Mouse (Mus musculus) hindbrain, embryonic 16.5 days (tissue): ENCODE data around the gene Srp68. TPM values are rescaled to one million over a fixed set of nuclear protein-coding genes. Genes with fewer than 3 reads are reported as not detected.
A peak's percentile ranks its signal among the peaks of the same experiment; 100 is the strongest.

Source experiments
- ATAC-seq: fragments of 200-750 bp; cut with Nextera tagmentation; 2 replicates; pipeline ENCODE4 v1.8.0; 2017; ENCODE audit warnings: moderate TSS enrichment, moderate library complexity
- H3K27ac ChIP-seq: fragments of 300-500 bp; sonication (generic); 2 replicates; pipeline ENCODE4 v1.5.1; 2014; ENCODE audit warnings: low read depth, mild to moderate bottlenecking, control low read depth, low read length, moderate library complexity
- H3K27me3 ChIP-seq: fragments of 300-500 bp; sonication (generic); replicated peaks from 2 replicates; pipeline ENCODE4 v1.6.1; 2014; ENCODE audit warnings: low read length; ENCODE audit not compliant: control insufficient read depth, insufficient read depth
- H3K36me3 ChIP-seq: fragments of 300-500 bp; sonication (generic); 2 replicates; pipeline ENCODE4 v1.6.1; 2014; ENCODE audit warnings: mild to moderate bottlenecking, low read length, moderate library complexity, mixed read lengths; ENCODE audit not compliant: control insufficient read depth, insufficient read depth
- H3K4me1 ChIP-seq: fragments of 300-500 bp; sonication (generic); 2 replicates; pipeline ENCODE4 v1.6.1; 2014; ENCODE audit warnings: low read depth, low read length; ENCODE audit not compliant: control insufficient read depth, insufficient read depth
- H3K4me2 ChIP-seq: fragments of 300-500 bp; sonication (generic); 2 replicates; pipeline ENCODE4 v1.6.1; 2014; ENCODE audit warnings: mild to moderate bottlenecking, low read length, control low read depth, moderate library complexity
- H3K4me3 ChIP-seq: fragments of 300-500 bp; sonication (generic); 2 replicates; pipeline ENCODE4 v1.5.1; 2014; ENCODE audit warnings: mild to moderate bottlenecking, low read length, control low read depth, moderate library complexity
- H3K9ac ChIP-seq: fragments of 300-500 bp; sonication (generic); 2 replicates; pipeline ENCODE4 v1.6.1; 2014; ENCODE audit warnings: low read depth, mild to moderate bottlenecking, control low read depth, low read length, moderate library complexity
- H3K9me3 ChIP-seq: fragments of 300-500 bp; sonication (generic); 2 replicates; pipeline ENCODE4 v1.6.1; 2014; ENCODE audit warnings: mild to moderate bottlenecking, low read length, moderate library complexity; ENCODE audit not compliant: control insufficient read depth
- WGBS: fragments of 180-500 bp; shearing (Covaris S2); extraction: QIAGEN DNeasy Blood & Tissue Kit; methylation state at CpG from one replicate; pipeline ENCODE4 v1.1.7; 2014; 5-methylcytosine and 5-hydroxymethylcytosine counted together
- polyA plus RNA-seq: library from polyadenylated mRNA; unstranded; fragments of >200 nt; fragmentation: Nextera tagmentation; extraction: Ambion mirVana; gene quantifications from 2 replicates; pipeline ENCODE4 v1.2.1, GENCODE M21; 2015

Srp68 gene
- polyA plus RNA-seq, 1 experiment from 2014 or later, result 61.8 TPM

- peak; percentile 55 for ATAC-seq
- H3K36me3 ChIP-seq, result peaks cover 4% of the 10 kb centered on the region
- H3K9me3 ChIP-seq, result no peaks in the 10 kb centered on the region
- H3K4me2 ChIP-seq, result peak overlapping the region; percentile 89
- H3K4me3 ChIP-seq, result peak overlapping the region; percentile 95
- H3K9ac ChIP-seq, result peak overlapping the region; percentile 93
- H3K4me1 ChIP-seq, result peaks cover 18% of the 10 kb centered on the region
- no peaks in the 10 kb centered on the region for H3K27me3 ChIP-seq
- peak overlapping the region; percentile 75 for H3K27ac ChIP-seq
- under 1% methylated on average over 39 of the region's 39 CpGs for WGBS
Measured at GRCm38 (mm10) chr11:116273469-116274044, 460 bp downstream of the Srp68 start.

GRCm38 (mm10) chr11:116272589-116273468, 1.2 kb downstream of the Srp68 start:
- H3K4me2 ChIP-seq, result peak overlapping the region; percentile 89
- H3K36me3 ChIP-seq, result peaks cover 12% of the 10 kb centered on the region
- H3K4me3 ChIP-seq, result peak overlapping the region; percentile 95
- H3K9me3 ChIP-seq, result no peaks in the 10 kb centered on the region
- H3K4me1 ChIP-seq, result peaks cover 18% of the 10 kb centered on the region
- 58% methylated on average over 12 of the region's 12 CpGs for WGBS
- H3K9ac ChIP-seq, result peak overlapping the region; percentile 93
- no peak for ATAC-seq
- no peaks in the 10 kb centered on the region for H3K27me3 ChIP-seq
- no peak overlapping the region for H3K27ac ChIP-seq

GRCm38 (mm10) chr11:116269560-116269959, 4.5 kb downstream of the Srp68 start:
- Histone ChIP-seq H3K4me2 (no peak overlapping the region), H3K4me1 (peaks cover 16% of the 10 kb centered on the region), H3K27me3 (no peaks in the 10 kb centered on the region), H3K4me3 (no peak overlapping the region), H3K36me3 (peaks cover 29% of the 10 kb centered on the region), H3K9ac (no peak overlapping the region), H3K9me3 (no peaks in the 10 kb centered on the region), H3K27ac (no peak overlapping the region)
- WGBS, result 86% methylated on average over 8 of the region's 8 CpGs
- no peak for ATAC-seq

GRCm38 (mm10) chr11:116268313-116268712, 5.7 kb downstream of the Srp68 start:
- no peaks in the 10 kb centered on the region for H3K27me3 ChIP-seq
- peaks cover 39% of the 10 kb centered on the region for H3K36me3 ChIP-seq
- no peak overlapping the region for H3K9ac ChIP-seq
- 92% methylated on average over 6 of the region's 6 CpGs for whole genome bisulfite sequencing
- no peak overlapping the region for H3K4me2 ChIP-seq
- H3K9me3 ChIP-seq, result no peaks in the 10 kb centered on the region
- H3K4me3 ChIP-seq, result no peak overlapping the region
- no peak for ATAC-seq
- H3K4me1 ChIP-seq, result peaks cover 14% of the 10 kb centered on the region
- H3K27ac ChIP-seq, result no peak overlapping the region

- ATAC-seq, result no peak
- Histone ChIP-seq H3K9ac (no peak overlapping the region), H3K36me3 (peaks cover 46% of the 10 kb centered on the region), H3K4me3 (no peak overlapping the region), H3K27me3 (no peaks in the 10 kb centered on the region), H3K4me1 (peaks cover 9% of the 10 kb centered on the region), H3K4me2 (no peak overlapping the region), H3K9me3 (no peaks in the 10 kb centered on the region), H3K27ac (no peak overlapping the region)
- WGBS, result 88% methylated on average over 8 of the region's 8 CpGs
Measured at GRCm38 (mm10) chr11:116267637-116268036, 6.4 kb downstream of the Srp68 start.

GRCm38 (mm10) chr11:116265850-116266249, 8.2 kb downstream of the Srp68 start:
- H3K27me3 ChIP-seq, result no peaks in the 10 kb centered on the region
- H3K4me3 ChIP-seq, result no peak overlapping the region
- H3K4me1 ChIP-seq, result no peaks in the 10 kb centered on the region
- H3K27ac ChIP-seq, result no peak overlapping the region
- H3K9me3 ChIP-seq, result no peaks in the 10 kb centered on the region
- H3K4me2 ChIP-seq, result no peak overlapping the region
- no peak overlapping the region for H3K9ac ChIP-seq
- H3K36me3 ChIP-seq, result peaks cover 60% of the 10 kb centered on the region
- no peak for ATAC-seq
- WGBS, result 89% methylated on average over 4 of the region's 4 CpGs

- no peak for ATAC-seq
- 86% methylated on average over 11 of the region's 11 CpGs for WGBS
- peaks cover 64% of the 10 kb centered on the region for H3K36me3 ChIP-seq
Measured at GRCm38 (mm10) chr11:116265352-116265751, 8.7 kb downstream of the Srp68 start.

GRCm38 (mm10) chr11:116260259-116260658, 13.8 kb downstream of the Srp68 start:
- 93% methylated on average over 7 of the region's 7 CpGs for WGBS
- H3K4me3 ChIP-seq, result no peak overlapping the region
- H3K36me3 ChIP-seq, result peaks cover 58% of the 10 kb centered on the region
- ATAC-seq, result no peak
- H3K9ac ChIP-seq, result no peak overlapping the region
- no peaks in the 10 kb centered on the region for H3K27me3 ChIP-seq
- no peaks in the 10 kb centered on the region for H3K4me1 ChIP-seq
- no peak overlapping the region for H3K4me2 ChIP-seq
- no peak overlapping the region for H3K27ac ChIP-seq
- no peaks in the 10 kb centered on the region for H3K9me3 ChIP-seq

More at GRCm38 (mm10) chr11:116265352-116265751, 8.7 kb downstream of the Srp68 start:
- no peak overlapping the region for H3K27ac ChIP-seq
- no peak overlapping the region for H3K9ac ChIP-seq
- no peak overlapping the region for H3K4me3 ChIP-seq
- H3K9me3 ChIP-seq, result no peaks in the 10 kb centered on the region
- H3K4me1 ChIP-seq, result no peaks in the 10 kb centered on the region
- H3K27me3 ChIP-seq, result no peaks in the 10 kb centered on the region
- no peak overlapping the region for H3K4me2 ChIP-seq

GRCm38 (mm10) chr11:116259461-116259860, 14.6 kb downstream of the Srp68 start:
- Histone ChIP-seq H3K4me1 (no peaks in the 10 kb centered on the region), H3K27me3 (no peaks in the 10 kb centered on the region), H3K9me3 (no peaks in the 10 kb centered on the region), H3K4me3 (no peak overlapping the region), H3K4me2 (no peak overlapping the region), H3K27ac (no peak overlapping the region), H3K36me3 (peaks cover 60% of the 10 kb centered on the region), H3K9ac (no peak overlapping the region)
- no peak for ATAC-seq
- WGBS, result 96% methylated on average over 8 of the region's 8 CpGs
